Mouse (Mus musculus) fibroblast of lung, adult 2 months (primary cell): ENCODE measurements at regions not wholly inside any gene's neighbourhood (a gene's known extent, or its start where the extent isn't known, plus 50 kb on each side); places are given as distances from the start of the nearest gene placed in this dataset.
A peak's percentile ranks its signal among the peaks of the same experiment; 100 is the strongest.

ENCODE experiments used
- DNase-seq: peaks from one replicate; pipeline ENCODE4 v3.0.0-alpha.2; 2011; ENCODE audit warnings: low read depth

DNA sequence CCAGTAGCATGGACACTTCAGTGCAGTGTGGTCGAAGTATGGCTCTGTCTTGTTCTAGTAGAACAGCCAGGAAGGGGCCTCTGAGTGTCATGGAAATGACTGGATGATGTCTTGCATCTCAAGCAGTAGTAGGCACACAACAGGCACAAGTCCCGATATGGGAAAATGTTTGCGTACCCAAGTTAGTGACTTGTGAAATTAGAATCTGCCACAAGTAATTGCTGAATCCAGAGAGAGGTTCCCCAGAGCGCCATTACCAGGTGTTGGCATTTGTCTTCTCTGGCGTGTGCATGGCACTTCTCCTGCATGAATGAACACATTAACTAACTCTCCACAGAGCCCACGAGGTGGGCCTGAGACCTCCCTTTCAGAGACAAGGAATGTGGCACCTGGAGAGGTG lies 199.3 kb downstream of the Ackr3 start:
- DNase-seq: no peak

DNA sequence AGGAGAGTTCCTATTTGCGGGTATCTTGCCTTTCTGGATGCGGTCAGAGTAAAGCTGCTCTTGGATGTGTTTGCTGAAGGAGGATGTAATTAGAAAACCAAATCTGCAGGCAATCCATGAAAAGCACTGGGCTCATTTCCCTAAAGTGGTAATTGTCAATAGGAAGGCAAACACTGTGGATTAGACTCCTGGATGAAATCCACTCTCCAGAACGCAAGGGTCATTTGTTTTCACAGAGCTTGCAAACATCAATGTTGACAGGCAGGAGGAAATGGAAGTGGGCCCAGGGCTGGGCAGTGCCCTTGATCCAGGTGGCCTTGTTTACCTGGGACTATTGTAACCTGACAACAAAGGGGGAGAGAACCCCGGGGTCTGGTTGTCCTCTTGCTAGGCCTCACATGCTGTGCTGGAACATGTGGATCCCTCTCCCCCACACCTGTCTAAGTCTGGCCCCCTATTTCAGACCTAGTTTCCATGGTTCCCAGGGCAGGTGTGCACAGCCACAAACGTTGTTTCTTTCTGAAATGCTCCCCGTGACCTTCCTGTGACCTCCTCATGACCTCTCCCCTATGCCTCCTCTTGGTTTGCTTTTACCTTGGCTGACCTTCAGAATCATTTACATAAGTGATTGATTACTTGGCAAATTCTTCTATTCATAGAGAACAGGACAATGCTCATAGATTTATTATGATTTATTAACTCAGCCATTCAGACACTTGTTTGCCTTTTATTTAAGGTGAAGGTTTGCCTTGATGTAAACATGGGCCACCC lies 197.9 kb upstream of the Cops8 start:
- no peak for DNase-seq

GRCm38 (mm10) chr1:90406663-90407062 lies 196.1 kb upstream of the Cops8 start:
- no peak for DNase-seq

GRCm38 (mm10) chr1:90408504-90409215 lies 194.1 kb upstream of the Cops8 start:
- no peak for DNase-seq

DNA sequence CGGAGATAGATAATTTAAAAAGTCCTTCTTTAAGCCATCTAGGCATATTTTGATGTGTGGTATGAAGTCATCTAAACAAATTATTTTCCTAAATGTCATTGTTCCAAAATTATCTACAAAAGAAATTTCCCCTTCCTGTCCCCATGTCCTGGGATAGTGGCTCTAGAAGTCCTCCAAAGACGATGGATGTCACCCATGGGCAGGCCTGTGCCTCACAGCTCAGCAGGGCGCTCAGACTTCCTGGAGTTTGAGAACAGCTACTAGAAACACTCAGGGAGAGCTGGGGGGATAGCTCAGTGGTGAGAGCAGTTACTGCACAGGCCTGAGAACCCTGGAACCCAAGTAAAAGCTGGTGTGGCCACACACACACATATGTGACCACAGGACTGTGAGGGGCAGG lies 193.5 kb upstream of the Cops8 start:
- DNase-seq: no peak

DNA sequence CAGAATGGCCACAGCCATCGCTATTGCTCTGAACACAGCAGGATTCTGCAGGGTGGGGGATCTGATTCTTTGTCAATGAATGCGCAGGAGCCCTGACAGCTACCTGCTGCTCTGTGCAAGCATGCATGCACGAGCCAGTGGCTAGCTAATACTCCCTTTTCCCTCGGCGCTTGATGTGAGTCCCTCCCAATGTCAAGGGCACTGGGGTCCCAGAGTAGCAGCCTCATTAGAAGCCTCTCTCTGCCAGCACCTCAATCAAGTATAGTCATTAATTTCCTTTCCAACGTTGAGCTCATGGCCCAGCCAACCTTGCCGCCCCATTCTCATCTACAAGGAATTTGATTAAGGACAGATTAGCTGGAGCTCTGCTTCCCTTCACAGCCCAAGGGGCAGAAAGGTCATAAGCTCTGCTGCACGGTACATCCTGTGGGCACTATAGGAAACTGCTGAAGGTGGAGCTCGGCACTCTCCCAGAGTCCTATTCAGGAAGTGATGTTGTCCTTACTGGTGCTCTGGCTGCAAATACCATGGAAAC lies 190.2 kb upstream of the Cops8 start:
- no peak for DNase-seq

GRCm38 (mm10) chr1:90414751-90415150 lies 188.0 kb upstream of the Cops8 start:
- DNase-seq: no peak

DNA sequence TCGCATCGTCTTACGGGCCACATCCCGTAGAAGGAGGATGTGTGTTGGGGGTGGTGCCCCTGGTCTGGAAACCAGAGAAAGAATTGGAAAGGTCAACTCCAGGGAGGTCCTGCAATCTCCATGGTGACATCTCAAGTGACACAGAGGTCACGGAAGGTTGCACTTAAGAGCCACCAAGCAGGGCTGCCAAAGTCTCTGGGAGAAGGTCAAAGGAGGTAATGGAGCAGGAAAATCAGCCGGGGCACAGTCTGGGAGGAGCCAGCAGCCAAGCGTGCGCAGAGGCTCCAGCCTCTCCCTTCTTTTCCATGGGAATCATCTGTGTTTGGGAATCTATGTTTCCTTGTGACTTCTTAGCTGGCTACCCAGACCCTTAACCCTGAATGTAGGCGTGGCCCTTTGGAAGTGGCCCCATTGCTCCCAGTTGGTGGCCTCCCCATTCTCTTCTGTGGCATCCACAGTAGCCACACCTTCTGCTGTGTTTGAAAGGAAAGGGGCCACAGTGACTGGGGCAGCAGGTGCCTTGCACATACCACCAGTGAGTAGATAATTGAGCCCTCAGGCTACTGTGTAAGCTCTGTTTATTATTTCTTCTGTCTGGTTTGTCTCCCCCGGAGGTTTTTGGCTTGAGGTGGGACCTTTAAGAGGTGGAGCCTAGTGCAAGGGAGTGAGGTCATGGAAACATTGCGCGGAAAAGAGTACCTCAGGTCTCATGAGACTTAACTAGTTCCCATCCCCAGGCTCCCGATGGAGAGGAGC lies 178.5 kb upstream of the Cops8 start:
- DNase-seq: no peak

GRCm38 (mm10) chr1:90428334-90428733 lies 174.4 kb upstream of the Cops8 start:
- no peak for DNase-seq

DNA sequence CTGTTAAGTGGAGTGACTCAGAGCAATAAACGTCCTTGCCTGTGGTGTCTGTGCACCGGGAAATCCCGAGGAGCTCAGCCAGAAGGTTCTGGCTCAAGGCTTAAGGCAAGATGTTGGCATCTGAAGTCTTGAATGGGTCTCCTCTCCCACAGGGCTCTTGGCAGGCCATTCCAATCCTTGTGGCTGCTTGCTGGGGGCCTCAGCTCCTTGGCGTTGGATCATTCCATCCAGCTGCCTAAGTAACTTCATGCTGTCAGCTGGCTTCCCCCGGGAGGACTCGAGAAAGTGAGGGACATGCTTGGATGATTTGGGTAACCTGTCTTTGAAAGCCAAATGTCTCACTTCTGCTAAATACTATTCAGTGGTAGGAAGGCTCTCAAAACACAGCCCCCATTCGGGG lies 174.0 kb upstream of the Cops8 start:
- DNase-seq: peak; percentile 93

DNA sequence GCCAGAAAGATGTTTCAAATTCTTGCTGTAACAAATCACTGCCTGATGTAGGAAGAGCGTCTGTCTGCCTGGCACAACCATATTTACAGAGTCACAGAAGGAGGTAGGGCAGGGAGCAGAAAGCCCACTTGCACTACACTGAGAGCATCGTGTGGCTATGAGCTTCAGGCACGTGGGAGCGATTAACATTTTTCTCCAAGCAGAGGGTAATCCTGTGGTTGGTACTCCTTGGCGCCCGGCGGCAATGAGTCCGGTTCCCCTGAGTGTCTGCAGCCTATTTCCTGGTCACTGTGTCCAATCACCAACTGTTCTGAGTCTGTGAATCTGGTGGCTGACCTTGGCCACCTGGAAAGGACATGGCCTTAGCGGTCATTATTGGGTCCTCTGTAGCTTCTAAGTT lies 172.3 kb upstream of the Cops8 start:
- no peak for DNase-seq

- no peak for DNase-seq
Measured at GRCm38 (mm10) chr1:90431783-90432182, 171.0 kb upstream of the Cops8 start.

- no peak for DNase-seq
Measured at GRCm38 (mm10) chr1:90433911-90434310, 168.9 kb upstream of the Cops8 start.

DNA sequence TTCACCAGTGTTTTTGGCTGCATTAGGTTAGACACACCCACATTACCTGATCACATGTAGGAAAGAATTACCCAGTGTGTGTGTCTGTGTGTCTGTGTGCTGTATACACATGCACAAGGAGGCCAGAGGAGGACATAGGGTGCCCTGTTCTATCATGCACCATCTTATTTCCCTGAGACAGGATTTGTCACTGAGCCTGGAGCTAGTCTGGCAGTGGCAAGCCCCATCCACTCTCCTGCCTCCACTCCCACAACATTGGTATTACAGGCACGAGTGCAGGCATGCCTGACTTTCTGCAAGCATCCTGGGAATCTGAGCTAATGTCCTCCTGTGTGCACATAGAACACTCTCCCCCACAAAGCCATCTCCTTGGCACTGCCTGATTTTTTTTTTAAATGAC lies 162.1 kb upstream of the Cops8 start:
- no peak for DNase-seq

GRCm38 (mm10) chr1:90441134-90441868 lies 161.5 kb upstream of the Cops8 start:
- no peak for DNase-seq

GRCm38 (mm10) chr1:90442250-90443240 lies 160.2 kb upstream of the Cops8 start:
- DNase-seq: no peak

- no peak for DNase-seq
Measured at GRCm38 (mm10) chr1:90449571-90450226, 153.1 kb upstream of the Cops8 start.

DNA sequence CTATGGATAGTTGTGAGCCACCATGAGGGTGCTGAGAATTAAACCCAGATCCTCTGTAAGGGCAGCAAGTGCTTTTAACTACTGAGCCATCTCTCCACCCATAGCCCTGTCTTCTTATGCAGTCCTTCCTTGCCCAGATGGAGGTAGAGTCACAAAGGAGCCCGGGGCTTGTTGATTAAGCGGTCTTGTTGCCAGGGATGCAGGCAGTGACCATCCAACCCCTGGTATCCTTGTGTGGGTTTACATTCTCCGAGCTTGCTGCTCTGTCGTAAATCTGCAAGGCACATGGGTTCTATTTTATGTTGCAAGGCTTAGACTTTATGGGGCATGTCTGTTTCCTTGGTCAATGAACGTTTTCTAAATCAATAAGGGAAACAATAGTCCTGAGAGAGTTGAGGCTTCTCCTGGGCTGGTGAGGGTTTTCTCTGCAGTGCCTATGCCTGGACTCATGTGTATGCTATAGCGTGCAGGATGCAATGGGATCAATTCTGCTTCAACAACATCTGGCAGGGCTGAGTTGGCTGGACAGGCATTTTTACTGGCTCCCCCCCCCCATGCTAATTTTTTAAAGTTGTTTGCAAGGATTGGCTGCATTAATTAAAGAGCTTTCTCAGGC lies 150.7 kb upstream of the Cops8 start:
- no peak for DNase-seq

DNA sequence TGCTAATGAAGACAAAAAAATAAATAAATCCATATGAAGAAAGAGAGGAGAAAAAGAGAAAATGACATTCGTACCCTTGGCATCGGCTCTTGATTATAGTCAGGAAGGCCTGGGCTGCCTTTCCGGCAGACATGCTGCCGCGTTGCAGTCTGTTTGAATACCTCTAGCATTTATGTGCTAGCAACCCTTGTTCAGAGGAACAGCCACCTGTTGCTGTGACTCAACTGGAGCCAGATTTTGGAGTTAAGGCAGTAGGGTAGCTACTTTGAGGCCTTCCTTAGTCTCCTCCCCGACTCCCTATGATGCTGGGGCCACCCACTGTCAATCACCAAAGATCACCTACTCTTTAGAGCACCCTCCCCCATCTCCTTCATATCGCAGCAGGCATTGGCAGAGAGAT lies 148.5 kb upstream of the Cops8 start:
- DNase-seq: no peak

DNA sequence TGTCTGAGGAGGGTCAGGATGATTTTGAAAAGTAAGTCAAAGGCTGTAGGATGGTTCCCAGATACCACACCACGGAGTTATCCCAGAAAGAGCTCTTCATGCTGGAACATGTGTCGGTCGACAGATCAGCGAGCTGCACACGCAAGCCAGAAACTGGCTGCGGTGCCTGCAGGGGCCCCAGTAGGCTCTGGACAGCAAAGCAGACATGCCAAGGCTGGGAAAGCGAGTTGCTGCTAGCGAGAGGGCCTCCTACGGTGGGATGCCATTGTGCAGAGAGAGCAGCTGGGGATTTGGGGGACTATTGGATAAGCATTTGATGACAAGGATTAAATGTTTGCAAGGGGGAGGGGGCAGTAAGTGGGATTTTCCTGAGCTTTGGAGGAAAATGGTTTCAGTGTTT lies 145.4 kb upstream of the Cops8 start:
- DNase-seq: no peak
